Comparison of ENCODE assay signal across 8 mouse cellular contexts in genomic region chr8:47334223-47334757, GRCm38 (mm10).
DNase-seq lines count a peak whose midpoint lies in the region; ATAC-seq and TF ChIP-seq lines count a peak whose summit lies in the region.

No protein-coding gene starts in this region.

- H3K27ac ChIP-seq in forebrain, postnatal 0 days (ENCODE audit: low read depth, low read length) = peak overlapping the region; percentile 81
- H3K27ac ChIP-seq in hindbrain, embryonic 11.5 days (ENCODE audit: low read depth, low read length) = peak overlapping the region; percentile 54; the same call in 1 of the 2 replicates
- H3K27ac ChIP-seq in midbrain, embryonic 10.5 days (replicated peaks) = peak overlapping the region; percentile 83
- 0 out of 2 replicates have a peak overlapping the region, but pooled peaks have one; percentile 56 for H3K27ac ChIP-seq in stomach, postnatal 0 days (replicated peaks)

- peak; percentile 19 for DNase-seq in ovary, postnatal 36 days (ENCODE audit: low spot score)
- no peak for DNase-seq in ovary, postnatal 14 days (ENCODE audit: low spot score)
- peak; percentile 93 for DNase-seq in forebrain, postnatal 0 days
- peak; percentile 49 for DNase-seq in hindbrain, embryonic 11.5 days (ENCODE audit: low spot score)
- peak; percentile 54 to 62 for DNase-seq in layer of hippocampus, postnatal 10 days (ENCODE audit: low spot score in 2 of 2)
- peak; percentile 62 for DNase-seq in midbrain, embryonic 10.5 days (ENCODE audit: low spot score)
- peak; percentile 78 for DNase-seq in stomach, postnatal 0 days (ENCODE audit: low spot score)
- DNase-seq in spleen, adult 18-20 months = no peak

- no peaks in the 10 kb centered on the region for H3K4me1 ChIP-seq in forebrain, postnatal 0 days (ENCODE audit: insufficient read depth)
- no peaks in the 10 kb centered on the region for H3K4me1 ChIP-seq in hindbrain, embryonic 11.5 days (replicated peaks; ENCODE audit: control insufficient read depth, insufficient read depth, low read length)
- peaks cover 25% of the 10 kb centered on the region for H3K4me1 ChIP-seq in midbrain, embryonic 10.5 days
- H3K4me1 ChIP-seq in stomach, postnatal 0 days (replicated peaks; ENCODE audit: control insufficient read depth, insufficient read depth) = no peaks in the 10 kb centered on the region

- H3K9me3 ChIP-seq in forebrain, postnatal 0 days (ENCODE audit: low read length) = no peaks in the 10 kb centered on the region
- no peaks in the 10 kb centered on the region for H3K9me3 ChIP-seq in hindbrain, embryonic 11.5 days (ENCODE audit: control insufficient read depth, low read length)
- no peaks in the 10 kb centered on the region for H3K9me3 ChIP-seq in midbrain, embryonic 10.5 days (replicated peaks)
- H3K9me3 ChIP-seq in stomach, postnatal 0 days (ENCODE audit: control insufficient read depth, low read length) = no peaks in the 10 kb centered on the region

- 31% methylated on average over 9 of the region's 9 CpGs for WGBS in forebrain, postnatal 0 days
- WGBS in hindbrain, embryonic 11.5 days = 69% methylated on average over 9 of the region's 9 CpGs
- 69% methylated on average over 9 of the region's 9 CpGs for WGBS in midbrain, embryonic 10.5 days
- WGBS in stomach, postnatal 0 days = 46% methylated on average over 9 of the region's 9 CpGs

- H3K9ac ChIP-seq in forebrain, postnatal 0 days = peak overlapping the region; percentile 35
- H3K9ac ChIP-seq in hindbrain, embryonic 11.5 days (ENCODE audit: low read depth, low read length) = 0 out of 2 replicates have a peak overlapping the region, but pooled peaks have one; percentile 4
- H3K9ac ChIP-seq in stomach, postnatal 0 days (ENCODE audit: low read length) = no peak overlapping the region

- peak; percentile 99 for ATAC-seq in forebrain, postnatal 0 days
- ATAC-seq in hindbrain, embryonic 11.5 days (ENCODE audit: low FRiP score) = peak; percentile 93
- peak; percentile 97 for ATAC-seq in stomach, postnatal 0 days (ENCODE audit: low FRiP score, low TSS enrichment)

- TF ChIP-seq CTCF in forebrain, postnatal 0 days (IDR thresholded peaks at IDR 0.05; ENCODE audit: low read depth) = no peak
- TF ChIP-seq CTCF in stomach, postnatal 0 days (IDR thresholded peaks at IDR 0.05; ENCODE audit: low read depth) = no peak

- H3K36me3 ChIP-seq in forebrain, postnatal 0 days (ENCODE audit: insufficient read depth) = no peaks in the 10 kb centered on the region
- no peaks in the 10 kb centered on the region for H3K36me3 ChIP-seq in hindbrain, embryonic 11.5 days (ENCODE audit: control insufficient read depth, insufficient read depth, low read length)
- no peaks in the 10 kb centered on the region for H3K36me3 ChIP-seq in midbrain, embryonic 10.5 days
- H3K36me3 ChIP-seq in stomach, postnatal 0 days (ENCODE audit: control insufficient read depth, insufficient read depth, low read length) = no peaks in the 10 kb centered on the region

- peak overlapping the region; percentile 30 for H3K4me3 ChIP-seq in forebrain, postnatal 0 days (ENCODE audit: low read depth, low read length)
- H3K4me3 ChIP-seq in hindbrain, embryonic 11.5 days (ENCODE audit: low read depth, low read length) = no peak overlapping the region
- H3K4me3 ChIP-seq in midbrain, embryonic 10.5 days = peak overlapping the region; percentile 38; the same call in 1 of the 2 replicates
- H3K4me3 ChIP-seq in stomach, postnatal 0 days (ENCODE audit: low read depth, low read length) = 0 out of 2 replicates have a peak overlapping the region, but pooled peaks have one; percentile 18

- H3K4me2 ChIP-seq in forebrain, postnatal 0 days (ENCODE audit: low read depth) = peak overlapping the region; percentile 43
- no peak overlapping the region; the same call in 1 of the 2 replicates for H3K4me2 ChIP-seq in hindbrain, embryonic 11.5 days (replicated peaks; ENCODE audit: low read depth, low read length)
- peak overlapping the region; percentile 34; the same call in 1 of the 2 replicates for H3K4me2 ChIP-seq in stomach, postnatal 0 days (replicated peaks; ENCODE audit: low read depth)

- no peak for TF ChIP-seq EP300 in stomach, postnatal 0 days (optimal IDR thresholded peaks at IDR 0.05)

- no peaks in the 10 kb centered on the region for H3K27me3 ChIP-seq in forebrain, postnatal 0 days (ENCODE audit: insufficient read depth, low read length)
- no peaks in the 10 kb centered on the region for H3K27me3 ChIP-seq in hindbrain, embryonic 11.5 days (ENCODE audit: control insufficient read depth, insufficient read depth, low read length)
- no peaks in the 10 kb centered on the region for H3K27me3 ChIP-seq in midbrain, embryonic 10.5 days (ENCODE audit: low read depth, poor library complexity, severe bottlenecking)
- H3K27me3 ChIP-seq in stomach, postnatal 0 days (ENCODE audit: control insufficient read depth, insufficient read depth, low read length) = no peaks in the 10 kb centered on the region

Comparison
In these comparisons a context has a peak if more than half of its experiments do, and no peak if none do; other contexts are left out.
1. DNase-seq: peak in ovary, postnatal 36 days (single experiment), forebrain, postnatal 0 days (single experiment), hindbrain, embryonic 11.5 days (single experiment), layer of hippocampus, postnatal 10 days (2 of 2), midbrain, embryonic 10.5 days (single experiment) and stomach, postnatal 0 days (single experiment); none in ovary, postnatal 14 days (single experiment) and spleen, adult 18-20 months (0 of 2).
2. Peak in every context shown above with its lines, with median percentiles within 50 percentile points of each other: ATAC-seq and H3K27ac ChIP-seq.